ENCODE assay signal across 8 mouse cellular contexts in the genomic region with DNA sequence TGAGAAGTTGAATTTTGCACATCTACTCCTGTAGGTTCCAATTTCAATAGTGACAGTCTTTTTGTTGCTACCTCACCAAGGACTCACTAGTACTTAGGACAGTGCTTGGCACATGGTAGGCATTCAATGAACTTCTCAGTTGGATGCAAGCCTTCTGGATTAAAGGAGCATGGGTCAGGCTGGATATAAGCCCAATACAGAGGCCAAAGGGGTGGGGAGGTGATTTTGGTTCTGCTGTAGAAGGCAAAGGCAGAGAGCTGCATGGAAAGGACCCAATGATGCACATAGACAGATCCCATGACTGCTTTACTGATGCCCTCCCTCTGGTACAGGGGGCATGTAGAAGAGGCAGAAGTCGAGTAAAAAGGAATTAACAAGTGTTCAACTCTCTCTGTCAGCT. TPM values are rescaled to one million over a fixed set of nuclear protein-coding genes. Genes with fewer than 3 reads are reported as not detected.
DNase-seq lines count a peak whose midpoint lies in the region; ATAC-seq and TF ChIP-seq lines count a peak whose summit lies in the region.

No protein-coding gene starts in this region.

- no peak for TF ChIP-seq EP300 in lung, postnatal 0 days (IDR thresholded peaks at IDR 0.05)

- H3K4me3 ChIP-seq in heart, embryonic 14.5 days (ENCODE audit: control insufficient read depth in 1 of 2, insufficient read depth in 1 of 2, low read depth in 1 of 2, low read length in 2 of 2): peak overlapping the region in 1 of 2 experiments; percentile 69; a peak in 2 of 4 replicates
- H3K4me3 ChIP-seq in testis, adult 2 months (ENCODE audit: control insufficient read depth, low read depth, low read length): no peak overlapping the region; the same call in 1 of the 2 replicates
- no peak overlapping the region for H3K4me3 ChIP-seq in hindbrain, postnatal 0 days (ENCODE audit: low read length)
- no peak overlapping the region for H3K4me3 ChIP-seq in lung, postnatal 0 days (ENCODE audit: low read depth, low read length)

- no peaks in the 10 kb centered on the region for H3K4me1 ChIP-seq in heart, embryonic 14.5 days (ENCODE audit: control insufficient read depth in 2 of 2, insufficient read depth in 2 of 2, low read length in 2 of 2)
- no peaks in the 10 kb centered on the region for H3K4me1 ChIP-seq in testis, adult 2 months (ENCODE audit: control insufficient read depth, insufficient read depth, low read length)
- H3K4me1 ChIP-seq in hindbrain, postnatal 0 days (ENCODE audit: insufficient read depth, low read length): no peaks in the 10 kb centered on the region
- H3K4me1 ChIP-seq in lung, postnatal 0 days (ENCODE audit: insufficient read depth, low read depth, low read length): no peaks in the 10 kb centered on the region

- no peak overlapping the region; the same call in 1 of the 2 replicates for H3K9ac ChIP-seq in heart, embryonic 14.5 days (ENCODE audit: low read length)
- no peak overlapping the region for H3K9ac ChIP-seq in hindbrain, postnatal 0 days (replicated peaks; ENCODE audit: low read length)
- H3K9ac ChIP-seq in lung, postnatal 0 days (replicated peaks; ENCODE audit: low read depth): no peak overlapping the region

- no peaks in the 10 kb centered on the region for H3K9me3 ChIP-seq in heart, embryonic 14.5 days (ENCODE audit: control insufficient read depth, low read length)
- no peaks in the 10 kb centered on the region for H3K9me3 ChIP-seq in hindbrain, postnatal 0 days (ENCODE audit: low read length)
- no peaks in the 10 kb centered on the region for H3K9me3 ChIP-seq in lung, postnatal 0 days (ENCODE audit: low read length)

- H3K4me2 ChIP-seq in heart, embryonic 14.5 days (ENCODE audit: low read length): peak overlapping the region; percentile 66
- peak overlapping the region; percentile 57; the same call in 1 of the 2 replicates for H3K4me2 ChIP-seq in hindbrain, postnatal 0 days (ENCODE audit: low read depth, low read length)
- no peak overlapping the region for H3K4me2 ChIP-seq in lung, postnatal 0 days (replicated peaks; ENCODE audit: low read depth, low read length)

- 33% methylated on average over 1 of the region's 1 CpGs for WGBS in heart, embryonic 14.5 days
- WGBS in hindbrain, postnatal 0 days: 50% methylated on average over 1 of the region's 1 CpGs
- WGBS in lung, postnatal 0 days: 32% methylated on average over 1 of the region's 1 CpGs

- no peak for ATAC-seq in heart, embryonic 14.5 days (ENCODE audit: insufficient number of reproducible peaks, insufficient read depth, low FRiP score, low read depth)
- ATAC-seq in hindbrain, postnatal 0 days: no peak
- no peak for ATAC-seq in lung, postnatal 0 days

- H3K27ac ChIP-seq in heart, embryonic 14.5 days (replicated peaks in 1 of 2; ENCODE audit: control insufficient read depth in 1 of 2, insufficient read depth in 1 of 2, low read depth in 2 of 2, low read length in 2 of 2): peak overlapping the region in 1 of 2 experiments; percentile 93; a peak in 1 of 4 replicates
- 0 out of 2 replicates have a peak overlapping the region, but pooled peaks have one; percentile 29 for H3K27ac ChIP-seq in testis, adult 2 months (ENCODE audit: control insufficient read depth, insufficient read depth, low read depth, low read length)
- no peak overlapping the region for H3K27ac ChIP-seq in hindbrain, postnatal 0 days
- no peak overlapping the region for H3K27ac ChIP-seq in lung, postnatal 0 days (ENCODE audit: low read length)

- H3K36me3 ChIP-seq in heart, embryonic 14.5 days (ENCODE audit: control insufficient read depth, insufficient read depth, low read length): no peaks in the 10 kb centered on the region
- no peaks in the 10 kb centered on the region for H3K36me3 ChIP-seq in testis, adult 2 months (ENCODE audit: control insufficient read depth, insufficient read depth, low read length)
- H3K36me3 ChIP-seq in hindbrain, postnatal 0 days (ENCODE audit: insufficient read depth, low read length): no peaks in the 10 kb centered on the region
- H3K36me3 ChIP-seq in lung, postnatal 0 days (ENCODE audit: insufficient read depth, low read length): no peaks in the 10 kb centered on the region

- TF ChIP-seq CTCF in testis, adult 2 months (IDR thresholded peaks at IDR 0.05; ENCODE audit: control insufficient read depth, insufficient read depth, insufficient replicate concordance, low read depth, low read length): no peak
- TF ChIP-seq CTCF in hindbrain, postnatal 0 days (IDR thresholded peaks at IDR 0.05; ENCODE audit: low read depth): no peak
- TF ChIP-seq CTCF in lung, postnatal 0 days (IDR thresholded peaks at IDR 0.05): no peak

- no peaks in the 10 kb centered on the region for H3K27me3 ChIP-seq in heart, embryonic 14.5 days (ENCODE audit: control insufficient read depth, insufficient read depth, low read length)
- H3K27me3 ChIP-seq in testis, adult 2 months (ENCODE audit: control insufficient read depth, insufficient read depth, low read length): no peaks in the 10 kb centered on the region
- no peaks in the 10 kb centered on the region for H3K27me3 ChIP-seq in hindbrain, postnatal 0 days (ENCODE audit: insufficient read depth, low read length)
- H3K27me3 ChIP-seq in lung, postnatal 0 days (replicated peaks; ENCODE audit: insufficient read depth, low read length): no peaks in the 10 kb centered on the region

- intact Hi-C loops in heart, postnatal 36 days (cut with DNase I): no loop called here

- no peak for TF ChIP-seq POLR2A in testis, adult 2 months (IDR thresholded peaks at IDR 0.05; ENCODE audit: control insufficient read depth, low read depth, low read length)

- DNase-seq in heart, postnatal 36 days: no peak
- no peak for DNase-seq in testis, postnatal 10 days (ENCODE audit: low spot score)
- DNase-seq in hindbrain, postnatal 0 days (ENCODE audit: low spot score): no peak
- no peak for DNase-seq in frontal cortex, postnatal 25 days (ENCODE audit: low spot score in 2 of 2)
- no peak for DNase-seq in yolk sac, embryonic 10.5 days (ENCODE audit: low spot score)
- no peak for DNase-seq in lung, postnatal 0 days (ENCODE audit: low spot score)

RNA-seq across cellular contexts. Expression of a gene that starts 0.8 kb away (rescaled TPM):
- polyA plus RNA-seq in heart, embryonic 14.5 days (2014; fragmentation: Nextera tagmentation; extraction: Ambion mirVana): 41.1 and 43.4 TPM in 2 replicates
- 10 to 100 TPM; 10.7 to 10.8 TPM for total RNA-seq in heart, postnatal 36 days (2021)
- 3.8 and 5.1 TPM in 2 replicates for polyA plus RNA-seq in testis, adult 2 months (2012; rRNA removed)
- total RNA-seq in hindbrain, postnatal 0 days (2014; rRNA removed): 30.4 and 31.4 TPM in 2 replicates
- 39.9 and 40.3 TPM in 2 replicates for polyA plus RNA-seq in hindbrain, postnatal 0 days (2015; fragmentation: Nextera tagmentation; extraction: Ambion mirVana)
- 24.6 and 29.3 TPM in 2 replicates for polyA plus RNA-seq in lung, postnatal 0 days (2015; fragmentation: Nextera tagmentation; extraction: Ambion mirVana)
